Mouse (Mus musculus) cerebellum, postnatal 4 days (tissue): Measurements from ENCODE around the gene Trnau1ap.
A peak's percentile ranks its signal among the peaks of the same experiment; 100 is the strongest.

Source experiments
- DNase-seq, 2 experiments: peaks; one replicate each; pipeline ENCODE4 v3.0.0; 2022; ENCODE audit warnings: low spot score in 2 of 2, mixed read lengths in 1 of 2

Gene Trnau1ap

DNA sequence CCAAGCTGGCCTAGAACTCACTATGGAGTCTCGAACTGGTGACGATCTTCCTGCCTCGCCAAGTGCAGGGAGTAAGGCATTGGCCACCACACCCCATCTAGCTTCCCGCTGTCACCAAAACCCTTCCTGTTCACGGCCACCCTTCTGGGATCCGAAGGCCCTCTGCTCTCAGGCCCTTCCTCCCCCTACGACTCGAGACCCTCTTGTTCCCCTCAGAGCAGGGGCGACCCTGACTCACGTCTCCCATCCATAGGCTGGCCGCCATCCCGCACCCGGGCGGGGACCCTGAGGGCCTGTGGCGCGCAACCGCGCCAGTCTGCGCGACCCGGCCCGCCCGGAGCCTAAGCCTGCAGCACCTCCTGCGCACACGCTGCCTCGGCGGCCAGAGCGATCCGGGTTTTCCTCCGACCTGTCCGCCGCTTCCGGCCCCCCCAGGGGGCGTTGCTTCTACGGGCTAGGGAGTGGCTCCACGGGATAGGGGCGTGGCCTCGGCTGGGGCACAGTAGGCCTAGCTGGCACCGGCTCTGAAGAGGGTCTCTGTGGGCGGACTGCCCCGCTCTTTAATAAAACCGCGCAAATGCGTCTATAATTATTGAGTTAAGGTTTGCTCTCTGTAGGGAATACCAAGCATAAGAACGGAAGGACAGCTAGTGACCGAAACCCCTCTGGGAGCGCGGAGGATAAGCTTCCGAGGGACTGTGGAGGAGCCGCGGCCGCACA, at the start of gene Trnau1ap:
Trnau1ap (minus strand) TSS at position 424 of the 720 bp plus-strand sequence.
- DNase-seq: peak; percentile 72 to 84

DNA sequence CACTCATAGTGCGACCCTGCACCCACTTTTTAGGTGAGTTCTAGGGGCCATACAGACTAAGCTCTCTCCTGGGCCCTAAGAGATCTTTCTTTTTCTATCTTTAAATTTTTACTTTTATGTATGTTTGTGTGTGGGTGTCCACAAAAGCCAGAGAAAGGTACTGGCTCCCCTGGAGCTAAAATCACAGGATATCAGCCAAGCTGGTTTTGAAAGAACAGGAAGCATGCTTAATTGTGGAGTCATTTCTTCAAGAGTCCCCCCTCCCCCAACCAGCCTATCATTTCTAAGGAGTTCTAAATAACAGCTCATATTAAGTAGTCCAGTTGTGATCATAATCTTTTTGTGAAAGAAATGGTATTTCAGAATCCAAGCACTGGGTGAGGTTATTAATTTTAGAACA, 44.5 kb upstream of the Trnau1ap start:
- no peak for DNase-seq

DNA sequence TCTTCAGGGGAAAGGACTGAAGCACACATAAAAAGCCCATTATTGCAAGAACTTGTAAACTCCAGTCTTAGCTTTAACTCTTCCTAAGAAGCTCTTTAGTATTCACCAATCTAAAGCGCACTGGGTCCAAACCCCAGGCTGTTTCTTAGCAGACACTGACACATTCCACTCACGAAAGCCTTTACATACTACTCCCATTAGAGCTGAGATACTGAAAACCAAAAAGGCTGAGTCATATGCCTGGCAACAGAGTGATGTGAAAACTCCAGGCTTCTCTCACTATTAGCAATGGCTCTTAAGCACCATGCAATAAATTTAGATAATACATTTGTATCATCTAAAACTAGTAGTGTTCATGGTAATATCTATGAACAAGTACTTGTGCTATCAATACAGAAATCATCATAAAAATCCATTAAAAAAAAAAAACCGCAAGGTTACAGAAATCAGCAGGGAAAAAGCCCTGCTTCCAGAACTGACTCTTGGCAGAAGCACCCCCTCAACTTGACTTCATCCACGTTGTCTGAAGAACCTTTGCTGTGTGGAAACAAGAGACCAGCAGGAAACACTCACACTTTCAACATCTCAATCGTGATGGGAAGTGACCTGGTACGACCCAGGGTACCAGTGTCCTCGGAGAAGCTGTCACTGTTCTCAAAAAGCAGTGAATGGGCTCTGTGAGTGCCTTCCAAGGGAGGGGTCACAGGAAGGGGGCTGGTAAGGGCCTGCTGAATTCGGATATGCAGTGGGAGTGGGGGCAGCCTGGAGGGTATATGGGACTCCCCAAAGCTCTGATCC, 40.8 kb upstream of the Trnau1ap start:
- no peak for DNase-seq

DNA sequence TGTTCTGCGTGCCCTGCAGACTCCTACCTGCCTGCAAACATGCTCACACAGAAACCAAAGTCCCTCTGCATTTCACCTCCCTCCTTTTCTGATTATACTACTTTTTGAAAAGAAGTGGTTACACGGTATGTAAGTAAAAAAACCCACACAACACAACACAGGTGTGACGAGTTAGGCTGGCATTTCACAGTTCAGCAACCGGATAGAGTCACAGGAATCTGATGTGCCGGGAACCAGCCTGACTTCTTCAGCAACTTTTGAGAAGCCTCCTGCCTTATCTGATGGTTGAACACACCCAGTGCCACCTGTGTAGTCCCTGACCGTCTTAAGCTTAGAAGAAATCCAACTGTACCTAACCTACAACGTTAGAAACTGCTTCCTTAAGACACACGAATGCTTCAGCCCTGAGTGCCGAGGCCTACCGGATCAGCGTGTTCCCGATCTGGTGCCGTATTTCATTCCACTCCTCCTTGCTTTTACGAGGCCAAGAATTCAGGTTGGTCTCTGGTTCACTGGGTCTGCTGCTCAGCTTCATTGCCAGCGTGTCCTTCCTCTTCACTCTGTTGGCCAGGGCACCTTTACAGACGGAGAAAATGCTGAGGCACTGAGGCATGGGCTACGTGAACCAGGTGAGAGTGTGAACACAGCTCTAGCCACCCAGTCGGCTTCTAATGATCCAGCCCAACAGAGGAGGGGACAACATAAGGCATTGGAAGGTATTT, 38.3 kb upstream of the Trnau1ap start:
- DNase-seq: no peak

DNA sequence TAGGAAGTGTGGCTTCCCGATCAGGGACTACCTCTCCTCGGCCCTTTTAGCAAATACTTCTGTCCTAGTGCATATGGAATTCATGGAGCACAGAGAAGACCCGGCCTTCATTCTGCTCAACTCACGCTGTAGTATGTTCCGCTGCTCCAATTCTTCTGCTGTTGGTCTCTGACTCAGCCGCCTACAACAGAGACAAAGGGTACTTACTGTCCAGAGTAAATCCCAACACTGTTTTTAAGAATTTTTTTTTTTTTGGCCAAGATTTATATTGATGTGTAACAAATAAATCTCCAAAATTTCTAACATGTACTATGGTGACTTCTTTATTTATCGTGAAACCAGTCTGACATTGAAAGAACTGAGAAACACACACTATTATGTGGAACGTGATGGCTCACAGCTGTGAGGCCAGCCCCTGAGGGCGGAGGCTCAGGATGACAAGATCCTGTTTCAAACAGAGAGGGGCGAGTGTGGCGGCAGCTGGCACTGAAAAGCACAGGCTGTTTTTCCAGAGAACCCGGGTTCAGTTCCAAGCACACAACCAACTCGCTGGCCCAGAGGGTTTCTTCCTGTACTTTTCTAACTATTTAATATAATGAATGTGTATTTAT, 36.2 kb upstream of the Trnau1ap start:
- DNase-seq: no peak

DNA sequence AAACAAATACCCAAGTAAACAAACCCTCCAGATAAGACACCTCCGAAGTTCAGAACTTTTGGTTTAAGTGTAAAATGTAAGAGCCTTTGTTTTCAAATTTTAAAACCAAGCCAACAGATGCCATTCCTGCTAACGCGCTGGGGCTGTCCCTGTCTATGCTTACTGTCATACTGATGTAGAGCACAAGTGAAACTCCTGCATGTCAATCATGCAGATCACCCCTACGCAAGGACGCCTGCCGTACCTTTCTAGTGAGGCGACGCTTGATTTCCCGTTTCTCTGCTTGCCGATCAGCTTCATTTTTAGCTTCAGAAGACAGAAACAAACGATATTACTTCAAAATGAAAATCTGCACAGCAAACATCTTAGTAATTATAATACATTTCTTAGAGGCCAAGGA, 34.1 kb upstream of the Trnau1ap start:
- no peak for DNase-seq

DNA sequence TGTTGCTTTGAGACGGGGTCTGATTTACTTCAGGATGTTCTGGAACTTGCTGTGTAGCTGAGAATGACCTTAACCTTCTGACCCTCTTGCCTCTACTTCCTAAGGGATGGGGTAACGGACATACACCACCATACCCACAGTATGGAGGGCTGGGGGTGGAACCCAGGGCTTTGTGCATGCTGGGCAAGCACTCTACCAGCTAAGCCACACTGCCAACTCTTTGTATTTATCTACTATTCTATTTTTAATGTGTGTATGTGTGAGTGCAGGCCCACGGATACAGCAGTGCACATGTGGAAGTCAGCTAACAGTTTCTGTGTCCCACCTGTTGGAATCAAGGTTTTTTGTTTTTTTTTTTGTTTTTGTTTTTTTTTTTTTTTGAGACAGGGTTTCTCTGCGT, 30.2 kb upstream of the Trnau1ap start:
- no peak for DNase-seq

DNA sequence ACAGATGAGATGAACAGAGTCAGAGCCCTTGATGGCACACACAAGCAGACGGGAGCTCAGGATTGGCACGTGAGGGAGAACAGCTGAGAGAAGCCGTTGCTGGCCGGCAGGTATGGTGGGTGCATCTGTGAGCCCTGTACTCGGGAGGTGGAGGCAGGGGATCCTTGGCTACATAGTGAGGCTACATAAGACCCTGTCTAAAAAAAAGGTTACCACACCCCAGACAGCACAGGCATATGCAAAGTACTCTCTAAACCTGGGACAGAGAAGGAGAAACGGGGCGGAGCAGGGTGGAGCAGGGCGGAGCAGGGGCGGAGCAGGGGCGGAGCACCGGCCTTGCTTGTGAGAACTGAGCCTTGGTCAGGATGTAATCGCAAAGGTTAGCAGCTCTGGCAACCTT, 26.8 kb upstream of the Trnau1ap start:
- DNase-seq: no peak

DNA sequence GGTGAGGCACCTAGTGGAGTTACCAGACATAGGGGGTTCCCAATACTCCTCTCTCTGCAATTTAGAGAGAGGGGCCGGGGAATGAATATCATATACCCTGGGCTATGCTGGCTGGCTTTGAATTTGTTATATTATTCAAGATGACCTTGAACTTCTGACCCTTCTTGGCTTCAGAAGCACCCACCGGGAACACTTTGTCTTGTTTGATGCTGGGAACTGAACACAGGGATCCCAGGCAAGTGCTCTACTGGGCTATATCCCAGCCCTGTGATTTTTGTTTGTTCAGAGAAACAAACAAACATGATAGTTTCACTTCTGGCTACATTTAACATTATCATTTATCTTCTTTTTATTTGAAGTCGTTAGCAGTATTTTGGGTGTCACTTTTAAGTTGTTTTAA, 26.1 kb upstream of the Trnau1ap start:
- no peak for DNase-seq

DNA sequence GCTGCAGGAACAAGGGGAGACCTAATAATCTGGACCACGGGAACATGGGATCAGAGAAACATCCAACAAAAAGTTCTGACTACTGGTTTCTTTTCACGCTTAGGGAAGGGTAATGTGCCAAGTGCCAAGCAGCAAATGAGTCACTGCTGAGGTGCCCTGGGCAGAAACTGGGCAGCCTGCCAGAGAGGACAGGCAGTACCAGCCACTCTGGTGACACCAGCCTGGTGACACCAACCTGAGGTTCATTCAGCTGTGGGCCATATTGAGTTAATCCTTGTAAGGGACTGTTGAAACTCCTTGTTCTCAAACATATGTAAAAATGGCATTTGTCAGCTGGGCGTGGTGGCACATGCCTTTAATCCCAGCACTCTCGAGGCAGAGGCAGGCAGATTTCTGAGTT, 25.2 kb upstream of the Trnau1ap start:
- no peak for DNase-seq

DNA sequence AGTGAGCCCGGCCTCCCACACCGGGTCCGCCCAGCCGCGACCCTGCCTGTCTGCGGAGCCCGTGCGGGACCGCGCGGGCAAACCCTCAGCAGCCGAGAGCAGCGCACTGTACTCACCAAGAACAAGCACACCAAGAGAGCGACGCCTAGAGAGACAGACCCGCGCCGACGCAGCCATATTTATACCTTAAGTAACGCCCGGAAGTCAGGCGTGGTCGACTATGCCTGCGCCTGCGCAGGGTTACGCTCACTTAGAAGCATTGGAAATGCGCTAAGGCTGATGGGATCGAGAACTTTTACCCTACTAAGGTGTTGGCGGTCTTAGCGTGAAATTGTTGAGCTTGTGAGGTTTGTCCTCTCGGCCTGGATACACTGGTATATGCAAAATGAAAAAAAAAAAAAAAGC, 24.1 kb upstream of the Trnau1ap start, which contains the start of gene Rcc1:
Rcc1 (minus strand) TSS at position 125 of the 405 bp plus-strand sequence.
- peak; percentile 61 to 75 for DNase-seq

DNA sequence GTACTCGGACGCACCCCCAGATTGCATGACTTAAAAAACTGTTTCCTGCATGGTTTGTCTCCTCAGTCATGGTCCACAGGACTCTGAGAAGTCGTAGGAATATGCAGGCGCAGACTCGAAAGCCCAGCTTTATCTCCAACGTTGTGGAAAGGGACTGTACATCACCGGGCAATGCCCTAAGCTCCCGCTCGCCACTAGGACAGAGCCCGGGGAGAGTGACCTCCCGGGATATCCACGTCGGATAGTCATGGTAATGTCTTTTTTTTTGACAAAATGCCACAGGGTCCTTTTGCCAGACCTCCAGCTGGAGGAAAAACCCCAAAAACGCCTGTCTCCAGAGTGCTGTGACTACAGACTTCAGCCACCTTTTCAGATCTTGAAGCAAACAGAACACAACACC, 23.4 kb upstream of the Trnau1ap start:
- DNase-seq: no peak

DNA sequence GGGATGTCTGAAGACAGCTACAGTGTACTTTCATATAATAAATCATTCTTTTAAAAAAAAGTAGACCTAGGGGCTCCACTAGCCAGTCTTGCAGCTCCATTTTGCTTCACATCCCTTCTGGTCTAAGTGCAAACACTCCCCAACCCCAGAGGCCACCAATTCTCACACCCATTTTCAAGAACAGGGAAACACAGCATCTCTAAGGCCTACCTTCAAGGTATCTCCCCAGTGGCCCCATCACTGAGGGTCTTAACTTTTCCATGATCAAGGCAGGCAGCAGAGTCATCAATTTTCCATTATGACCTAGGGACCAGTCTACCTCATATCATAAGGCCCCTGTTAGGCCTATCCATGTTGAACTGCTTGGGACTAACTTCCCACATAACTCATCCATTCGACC, 22.1 kb upstream of the Trnau1ap start:
- no peak for DNase-seq

DNA sequence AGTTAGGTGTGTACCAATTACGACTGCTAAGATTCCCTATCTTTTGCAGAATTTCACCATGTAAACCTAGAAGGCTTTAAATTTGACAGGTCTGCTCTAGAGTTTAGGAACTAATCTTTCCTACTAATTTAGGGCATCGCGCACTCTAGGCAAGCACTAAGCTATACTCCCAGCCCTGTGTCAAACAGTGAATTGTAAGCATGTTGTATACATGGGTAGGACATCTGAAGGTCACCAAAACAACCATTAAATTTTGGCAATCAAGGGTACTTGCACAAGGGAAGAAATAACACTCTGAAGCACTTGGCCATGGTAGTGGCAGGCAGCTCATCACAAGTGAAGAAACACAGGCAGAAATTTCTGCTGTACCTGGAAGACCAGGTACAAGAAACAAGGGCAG, 21.5 kb upstream of the Trnau1ap start:
- DNase-seq: no peak

DNA sequence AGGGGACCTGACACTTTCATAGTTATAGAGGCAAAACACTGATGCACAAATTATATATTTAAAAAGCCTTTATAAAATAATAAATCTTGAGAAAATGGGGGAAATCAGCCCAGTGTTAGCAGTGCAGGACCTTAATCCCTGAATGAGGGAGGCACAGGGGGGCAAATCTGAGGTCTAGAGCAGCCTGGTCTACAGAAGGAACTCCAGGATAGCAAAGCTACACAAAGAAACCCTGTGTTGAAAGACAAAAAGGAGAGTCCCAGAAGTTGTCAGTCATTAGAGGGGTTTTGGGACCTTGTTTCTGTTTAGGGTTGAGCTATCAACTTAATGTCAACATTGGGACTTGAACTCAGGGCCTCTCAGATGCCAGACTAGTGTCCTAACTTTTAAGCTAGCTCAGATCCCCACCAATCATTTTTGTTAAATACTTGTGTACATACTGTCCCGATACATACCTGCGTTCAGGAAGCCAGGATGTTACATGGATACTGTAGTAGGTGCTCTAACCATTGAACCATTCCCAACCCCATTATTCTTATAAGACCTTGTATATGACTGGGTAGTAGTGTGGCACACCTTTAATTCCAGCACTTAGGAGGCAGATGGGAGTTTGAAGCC, 20.9 kb upstream of the Trnau1ap start:
- no peak for DNase-seq

DNA sequence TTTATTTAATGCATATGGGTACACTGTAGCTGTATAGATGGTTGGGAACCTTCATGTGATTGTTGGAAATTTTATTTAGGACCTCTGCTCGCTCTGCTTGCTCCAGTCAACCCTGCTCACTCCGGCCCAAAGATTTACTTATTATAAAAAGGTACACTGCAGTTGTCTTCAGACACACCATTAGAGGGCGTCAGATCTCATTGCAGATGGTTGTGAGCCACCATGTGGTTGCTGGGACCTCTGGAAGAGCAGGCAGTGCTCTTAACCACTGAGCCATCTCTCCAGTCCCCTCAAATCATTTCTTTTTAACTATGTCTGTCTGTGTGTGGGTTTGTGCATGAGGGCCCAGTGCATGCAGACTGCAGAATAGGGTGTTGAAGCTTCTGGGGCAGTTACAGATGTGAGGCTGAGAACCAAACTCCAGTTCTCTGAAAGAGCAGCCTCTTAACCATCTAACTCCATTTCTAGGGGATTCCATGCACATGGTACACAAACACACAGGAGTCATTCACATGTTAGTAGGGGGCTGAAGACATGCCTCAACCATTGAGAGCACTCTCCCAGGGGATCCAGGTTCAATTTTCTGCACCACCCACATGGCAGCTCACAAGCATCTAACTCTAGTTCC, 20.3 kb upstream of the Trnau1ap start:
- DNase-seq: no peak

DNA sequence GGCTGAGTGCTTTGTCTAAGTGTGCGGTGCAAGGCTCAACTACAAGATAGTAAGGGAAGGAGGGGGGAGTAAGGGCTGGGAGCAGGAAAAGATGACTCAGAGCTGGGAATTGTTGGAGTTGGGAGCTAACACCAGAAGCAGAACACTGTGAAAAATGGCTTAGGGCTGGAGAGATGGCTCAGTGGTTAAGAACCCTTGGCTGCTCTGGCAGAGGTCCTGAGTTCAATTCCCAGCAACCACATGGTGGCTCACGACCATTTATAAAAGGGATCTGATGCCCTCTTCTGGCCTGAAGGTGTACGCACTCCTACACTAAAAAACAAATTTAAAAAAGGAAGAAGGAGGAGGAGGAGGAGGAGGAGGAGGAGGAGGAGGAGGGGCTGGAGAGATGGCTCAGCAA, 17.3 kb upstream of the Trnau1ap start:
- DNase-seq: no peak

DNA sequence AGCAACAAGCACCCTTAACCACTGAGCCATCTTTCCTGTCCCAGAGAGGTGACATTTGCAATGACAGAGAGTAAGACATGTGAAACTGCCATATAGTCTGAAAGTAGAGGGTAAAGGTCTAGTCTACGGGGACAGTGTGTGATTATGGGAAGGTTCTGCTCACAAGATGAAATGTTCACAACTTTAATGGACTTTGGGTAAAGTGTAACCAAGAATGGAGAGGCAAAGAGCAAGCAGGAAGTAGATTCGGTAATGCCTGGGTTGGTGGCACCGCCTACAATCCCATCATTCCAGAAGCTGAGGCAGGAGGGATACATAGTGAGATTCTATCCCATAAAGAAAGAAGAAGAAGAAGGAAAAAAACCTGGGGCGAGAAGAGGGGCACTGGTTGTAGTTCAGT, 16.9 kb upstream of the Trnau1ap start:
- no peak for DNase-seq

DNA sequence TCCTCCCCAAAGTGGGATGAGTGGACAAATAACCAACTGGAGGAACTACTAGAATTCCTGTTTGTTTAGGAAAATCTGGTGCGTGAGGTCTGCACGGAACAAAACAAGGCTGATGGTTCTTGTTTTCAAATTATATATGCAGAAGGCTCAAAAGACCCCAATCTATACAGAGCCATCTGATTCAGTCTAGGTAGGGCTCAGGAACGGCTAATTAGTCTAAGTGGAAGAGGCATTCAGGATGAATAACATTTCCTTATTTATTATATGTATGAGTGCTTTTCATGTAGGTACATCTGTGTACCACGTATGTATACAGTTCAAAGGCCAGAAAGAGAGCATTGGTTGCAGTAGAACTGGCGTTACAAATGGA, 16.5 kb upstream of the Trnau1ap start:
- DNase-seq: no peak

DNA sequence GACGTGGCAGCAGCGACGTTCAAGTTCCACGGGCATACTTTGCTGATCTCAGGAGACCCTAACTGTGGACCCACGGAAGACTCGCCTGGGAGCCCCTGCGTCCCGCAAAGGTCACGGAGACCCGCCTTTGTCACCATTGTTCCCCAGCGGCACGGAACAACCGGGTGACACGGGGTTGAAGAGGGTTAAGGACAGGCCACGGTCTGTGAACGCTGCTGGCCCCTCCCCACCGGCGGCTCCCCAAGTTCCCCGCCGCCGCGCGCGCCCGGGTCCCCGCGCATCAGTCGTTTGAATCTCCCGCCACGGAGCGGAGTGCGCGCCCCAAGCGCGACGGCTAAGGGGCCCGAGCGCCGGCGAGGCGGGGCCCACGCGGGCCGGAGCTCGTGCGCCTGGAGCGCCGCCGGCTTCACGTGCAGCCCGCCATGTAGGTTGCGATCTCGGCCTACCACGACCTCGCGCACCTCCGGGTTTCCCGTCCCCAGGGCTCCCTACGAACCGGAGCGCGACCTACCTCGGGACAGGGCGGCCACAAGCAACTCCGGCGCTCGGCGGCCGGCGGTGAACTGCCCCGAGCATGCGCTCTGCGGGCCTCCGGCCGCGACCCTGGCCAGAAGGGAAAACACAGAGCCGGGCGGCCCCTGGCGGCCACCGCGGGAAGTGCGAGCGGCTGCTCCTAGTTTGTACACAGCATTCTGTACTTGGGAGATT, 16.0 kb upstream of the Trnau1ap start:
- DNase-seq: peak; percentile 98 to 99
